Mouse (Mus musculus) liver, adult 2 months (tissue): ENCODE results near the gene Galnt4. TPM values are rescaled to one million over a fixed set of nuclear protein-coding genes. Genes with fewer than 3 reads are reported as not detected.

Experiments
- DNase-seq: peaks from one replicate; pipeline ENCODE4 v3.0.0-alpha.2; 2011; ENCODE audit warnings: low read depth, low spot score; ENCODE audit errors: extremely low read depth
- H3K27ac ChIP-seq: fragments of 200-500 bp; replicated peaks from 2 replicates; pipeline ENCODE4 v1.5.1; 2012; ENCODE audit warnings: low read depth, mild to moderate bottlenecking, control low read depth, inconsistent platforms, low read length; ENCODE audit not compliant: insufficient read depth
- H3K27me3 ChIP-seq: fragments of 200-500 bp; 2 replicates; pipeline ENCODE4 v1.6.1; 2012; ENCODE audit warnings: mild to moderate bottlenecking, moderate library complexity, low read length, inconsistent platforms; ENCODE audit not compliant: control insufficient read depth, insufficient read depth
- H3K36me3 ChIP-seq: fragments of 200-500 bp; 2 replicates; pipeline ENCODE4 v1.6.1; 2012; ENCODE audit warnings: low read length, inconsistent platforms; ENCODE audit not compliant: control insufficient read depth, insufficient read depth
- H3K4me1 ChIP-seq: fragments of 200-500 bp; 2 replicates; pipeline ENCODE4 v1.6.1; 2011; ENCODE audit warnings: low read length; ENCODE audit not compliant: control insufficient read depth, insufficient read depth
- H3K4me3 ChIP-seq: fragments of 200-500 bp; 2 replicates; pipeline ENCODE4 v1.5.1; 2011; ENCODE audit warnings: low read depth, mild to moderate bottlenecking, control low read depth, low read length, moderate library complexity; ENCODE audit not compliant: insufficient read depth
- H3K79me2 ChIP-seq: fragments of 200-500 bp; 2 replicates; pipeline ENCODE4 v1.6.1; 2012; ENCODE audit warnings: inconsistent platforms, mild to moderate bottlenecking, low read length, moderate library complexity; ENCODE audit not compliant: control insufficient read depth, insufficient read depth
- H3K9ac ChIP-seq: fragments of 200-500 bp; 2 replicates; pipeline ENCODE4 v1.6.1; 2012; ENCODE audit warnings: low read depth, mild to moderate bottlenecking, control low read depth, inconsistent platforms, low read length
- CTCF ChIP-seq: fragments of 200-500 bp; IDR thresholded peaks from 2 replicates; pipeline ENCODE4 v1.5.1; 2011; ENCODE audit warnings: low read depth, low read length, control low read depth
- POLR2A ChIP-seq: fragments of 200-500 bp; IDR thresholded peaks from 2 replicates; pipeline ENCODE4 v1.6.1; 2011; ENCODE audit warnings: low read length, control low read depth; ENCODE audit not compliant: insufficient read depth; ENCODE audit errors: extremely low read depth
- WGBS: fragments of 180-500 bp; shearing (Covaris S2); methylation state at CpG from one replicate; pipeline ENCODE4 v1.1.7; 2018; 5-methylcytosine and 5-hydroxymethylcytosine counted together
- polyA plus RNA-seq: library from polyadenylated mRNA; depleted of rRNA; stranded (reverse); fragments of >200 nt; gene quantifications from 2 replicates; pipeline ENCODE4 v1.2.3, GENCODE M21; 2012; rRNA removed
- total RNA-seq: library from RNA; depleted of rRNA; stranded (reverse); fragments of >200 nt; gene quantifications from 2 replicates; pipeline ENCODE4 v1.2.3, GENCODE M21; 2014; rRNA removed

Gene Galnt4
- total RNA-seq (6.6 and 6.9 TPM in 2 replicates), polyA plus RNA-seq (1.0 and 1.3 TPM in 2 replicates)

DNA sequence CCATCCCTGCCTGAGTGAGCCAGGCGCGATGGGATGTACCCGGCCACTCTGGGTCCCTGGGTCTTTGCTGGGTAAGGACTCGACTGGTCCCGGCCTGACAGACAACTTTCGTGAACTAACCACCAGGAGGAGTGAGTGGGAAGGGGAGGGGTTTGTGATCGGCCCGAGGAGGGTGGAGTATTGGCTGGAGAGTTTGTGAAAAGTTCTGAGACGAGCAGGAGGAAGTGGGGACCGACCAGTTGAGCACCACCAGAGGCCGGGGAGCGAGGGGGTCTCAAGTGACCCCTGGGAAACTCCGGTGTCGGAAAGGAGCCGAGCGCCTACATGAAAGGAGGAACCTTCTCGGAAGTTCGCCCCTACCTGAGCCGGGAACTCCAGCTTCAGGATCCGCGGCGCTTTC, at the start of gene Galnt4:
Galnt4 (plus strand) TSS at position 196 of the 400 bp plus-strand sequence.
- H3K27ac ChIP-seq: peak within 1 kb of the TSS; percentile 67
- H3K27me3 ChIP-seq: no peaks in the 10 kb centered on the region
- H3K9ac ChIP-seq: peak within 1 kb of the TSS; percentile 88
- H3K4me1 ChIP-seq: peaks cover 9% of the 10 kb centered on the region; the same call in 1 of the 2 replicates
- WGBS: 0% methylated on average over 22 of the region's 22 CpGs
- H3K36me3 ChIP-seq: no peaks in the 10 kb centered on the region
- peak; percentile 82 for DNase-seq
- H3K4me3 ChIP-seq: peak within 1 kb of the TSS; percentile 86
- H3K79me2 ChIP-seq: peaks cover 15% of the 10 kb centered on the region; the same call in 1 of the 2 replicates
- 0 out of 2 replicates have a peak, but pooled peaks have one; percentile 46 for TF ChIP-seq POLR2A
- peak; percentile 76 for TF ChIP-seq CTCF

DNA sequence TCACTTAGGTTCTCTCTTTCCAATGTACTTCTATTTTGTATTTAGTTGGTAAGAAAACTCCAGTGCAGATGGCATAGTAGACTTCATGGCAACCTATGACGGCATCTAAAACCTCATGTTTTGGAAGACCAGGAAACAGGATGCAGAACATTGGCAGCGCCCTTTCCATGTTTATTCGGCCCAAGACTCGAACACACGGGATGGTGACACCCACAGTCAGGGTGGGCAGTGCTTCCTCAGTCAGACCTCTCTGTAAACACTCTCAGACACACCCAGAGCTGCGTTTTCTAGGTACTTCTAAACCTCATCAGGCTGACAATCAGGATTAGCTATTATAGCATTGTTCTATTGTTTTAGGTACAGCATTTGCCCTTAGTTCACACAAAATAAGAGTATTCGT, 47.4 kb upstream of the Galnt4 start:
- no peak for DNase-seq
- Histone ChIP-seq H3K27me3 (no peaks in the 10 kb centered on the region), H3K4me1 (no peaks in the 10 kb centered on the region), H3K27ac (no peak overlapping the region), H3K36me3 (no peaks in the 10 kb centered on the region), H3K9ac (no peak overlapping the region), H3K79me2 (no peaks in the 10 kb centered on the region), H3K4me3 (no peak overlapping the region)
- no peak for TF ChIP-seq CTCF
- TF ChIP-seq POLR2A: no peak
- WGBS: 85% methylated on average over 7 of the region's 7 CpGs

DNA sequence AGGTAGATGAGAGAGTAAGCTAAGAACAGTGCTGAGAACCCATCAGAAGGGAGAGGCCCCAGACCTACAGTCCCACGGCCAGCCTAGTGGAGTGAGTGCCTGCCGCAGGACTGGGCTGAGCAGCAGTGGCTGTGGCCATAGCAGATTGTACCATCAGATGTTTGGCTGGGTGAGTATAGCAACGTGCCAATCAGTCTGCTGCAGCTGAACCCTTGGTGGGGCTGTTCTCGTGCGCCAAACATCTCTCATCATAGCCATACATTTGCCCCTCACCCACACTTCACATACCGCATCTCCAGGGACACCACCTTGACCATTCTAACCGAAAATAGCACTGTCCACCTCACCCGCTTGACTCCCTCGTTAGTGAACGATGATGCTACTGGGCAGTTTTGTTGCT, 46.5 kb upstream of the Galnt4 start:
- TF ChIP-seq CTCF (no peak), POLR2A (no peak)
- Histone ChIP-seq H3K27me3 (no peaks in the 10 kb centered on the region), H3K79me2 (no peaks in the 10 kb centered on the region), H3K9ac (no peak overlapping the region), H3K4me1 (no peaks in the 10 kb centered on the region), H3K36me3 (no peaks in the 10 kb centered on the region), H3K4me3 (no peak overlapping the region), H3K27ac (no peak overlapping the region)
- no peak for DNase-seq
- 88% methylated on average over 10 of the region's 10 CpGs for WGBS

DNA sequence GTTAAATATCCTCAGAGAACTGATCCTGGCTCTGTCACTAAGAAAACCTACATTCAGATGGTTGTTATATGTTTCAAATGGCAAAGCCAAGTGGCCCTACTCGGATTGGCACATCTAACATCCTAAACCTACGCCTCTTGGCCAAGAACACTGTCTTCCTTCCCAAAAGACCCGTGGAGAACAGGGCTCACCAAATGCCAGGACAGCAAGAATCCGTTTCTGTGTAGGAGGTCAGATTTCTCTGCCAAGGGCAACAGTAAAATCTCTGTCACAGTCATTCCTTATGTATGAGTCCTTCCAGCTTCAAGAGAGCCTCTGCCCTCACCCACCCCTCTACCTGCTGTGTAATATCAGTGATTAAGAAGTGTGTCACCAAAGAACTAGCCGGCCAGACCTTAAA, 45.4 kb upstream of the Galnt4 start:
- no peaks in the 10 kb centered on the region for H3K79me2 ChIP-seq
- WGBS: 79% methylated on average over 5 of the region's 5 CpGs
- H3K36me3 ChIP-seq: no peaks in the 10 kb centered on the region
- DNase-seq: no peak
- TF ChIP-seq POLR2A (no peak), CTCF (no peak)
- no peak overlapping the region for H3K9ac ChIP-seq
- no peak overlapping the region for H3K27ac ChIP-seq
- H3K4me3 ChIP-seq: no peak overlapping the region
- no peaks in the 10 kb centered on the region for H3K4me1 ChIP-seq
- H3K27me3 ChIP-seq: no peaks in the 10 kb centered on the region

DNA sequence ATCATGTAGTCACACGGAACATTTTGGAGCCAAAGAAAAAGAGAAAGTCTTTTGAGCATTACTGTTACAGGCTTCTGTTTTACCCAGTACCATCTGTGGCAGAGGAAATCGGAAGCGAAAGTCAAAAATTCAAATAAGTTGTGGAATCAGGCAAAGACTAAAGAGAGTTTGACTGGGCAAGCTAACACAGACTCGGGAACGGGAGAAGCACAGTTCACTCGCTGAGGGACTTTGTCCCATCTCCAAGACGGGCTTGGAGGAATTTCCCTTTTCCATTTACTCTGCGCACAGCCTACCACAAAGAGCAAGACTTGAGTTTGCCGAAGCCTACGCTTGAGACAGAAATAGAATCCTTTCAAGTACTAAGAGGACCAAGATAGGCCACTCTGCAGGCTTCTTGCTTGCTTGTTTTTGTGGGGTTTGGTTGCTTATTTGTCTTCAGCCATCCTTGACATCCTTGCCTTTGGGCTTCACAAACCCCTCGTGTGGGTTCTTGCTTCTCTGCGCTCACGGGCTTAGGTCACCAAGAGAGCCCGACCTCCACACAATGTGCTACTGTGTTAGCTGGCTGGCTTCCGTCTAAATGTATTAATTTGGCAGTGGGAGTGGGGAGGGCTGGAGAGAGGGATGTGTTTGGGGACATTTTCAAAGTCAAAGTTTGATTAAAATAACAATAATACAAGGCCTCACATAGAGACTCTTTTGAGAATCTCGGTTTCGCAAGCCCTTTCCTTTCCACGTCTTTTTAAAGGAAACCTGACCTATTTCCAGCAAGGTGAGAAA, 31.7 kb upstream of the Galnt4 start:
- no peaks in the 10 kb centered on the region for H3K79me2 ChIP-seq
- no peak overlapping the region for H3K9ac ChIP-seq
- no peaks in the 10 kb centered on the region for H3K27me3 ChIP-seq
- H3K27ac ChIP-seq: no peak overlapping the region
- H3K36me3 ChIP-seq: no peaks in the 10 kb centered on the region
- WGBS: 92% methylated on average over 18 of the region's 18 CpGs
- no peak overlapping the region for H3K4me3 ChIP-seq
- no peaks in the 10 kb centered on the region for H3K4me1 ChIP-seq
- no peak for TF ChIP-seq CTCF
- TF ChIP-seq POLR2A: no peak
- no peak for DNase-seq

DNA sequence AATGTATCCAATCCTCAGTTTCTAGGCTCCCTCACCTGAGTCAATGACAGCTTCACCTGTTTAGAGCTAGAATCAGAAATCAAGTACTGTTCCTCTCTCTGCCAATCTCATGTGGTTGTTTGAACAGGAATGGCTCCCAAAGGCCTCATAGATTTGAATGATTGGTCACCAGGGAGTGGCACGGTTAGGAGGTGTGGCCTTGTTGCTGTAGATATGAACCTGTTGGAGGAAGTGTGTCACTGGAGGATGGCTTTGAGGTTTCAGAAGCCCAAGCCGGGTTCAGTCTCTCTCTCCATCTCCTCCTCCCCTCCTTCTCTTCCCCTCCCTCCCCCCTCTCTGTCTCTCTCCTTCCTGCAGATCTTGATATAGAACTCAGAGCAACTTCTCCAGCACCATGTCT, 29.3 kb upstream of the Galnt4 start:
- Histone ChIP-seq H3K79me2 (no peaks in the 10 kb centered on the region), H3K27me3 (no peaks in the 10 kb centered on the region), H3K4me1 (peaks cover 4% of the 10 kb centered on the region; the same call in 1 of the 2 replicates), H3K27ac (no peak overlapping the region), H3K36me3 (no peaks in the 10 kb centered on the region), H3K4me3 (no peak overlapping the region), H3K9ac (no peak overlapping the region)
- WGBS: 89% methylated on average over 2 of the region's 2 CpGs
- TF ChIP-seq POLR2A (no peak), CTCF (no peak)
- DNase-seq: no peak
